21 mouse cellular contexts compared by ENCODE assay signal in genomic region chr4:136078649-136079048, GRCm38 (mm10). TPM values are rescaled to one million over a fixed set of nuclear protein-coding genes. Genes with fewer than 3 reads are reported as not detected.
A peak's percentile ranks its signal among the peaks of the same experiment; 100 is the strongest.
DNase-seq lines count a peak whose midpoint lies in the region; ATAC-seq lines count a peak whose summit lies in the region.
"Had no signal": no experiment of that assay in that cellular context is flagged by ENCODE, and none has a peak within 500 bp of the region (broad histone marks: within the 10 kb centered on the region; RNA-seq: fewer than 3 reads in every experiment).

No protein-coding gene starts in this region.

- no peaks in the 10 kb centered on the region for H3K36me3 ChIP-seq in lung, embryonic 15.5 days
- H3K36me3 ChIP-seq in midbrain, embryonic 10.5 days = no peaks in the 10 kb centered on the region
- no peaks in the 10 kb centered on the region for H3K36me3 ChIP-seq in midbrain, embryonic 11.5 days (ENCODE audit: control insufficient read depth, insufficient read depth, low read length)
- H3K36me3 ChIP-seq: embryonic facial prominence, embryonic 13.5 days; embryonic facial prominence, embryonic 15.5 days; forebrain, embryonic 10.5 days; forebrain, embryonic 12.5 days had no signal

- H3K9me3 ChIP-seq in lung, embryonic 15.5 days = no peaks in the 10 kb centered on the region
- H3K9me3 ChIP-seq in midbrain, embryonic 10.5 days (replicated peaks) = no peaks in the 10 kb centered on the region
- H3K9me3 ChIP-seq in midbrain, embryonic 11.5 days (ENCODE audit: control insufficient read depth, low read length) = no peaks in the 10 kb centered on the region
- H3K9me3 ChIP-seq: embryonic facial prominence, embryonic 13.5 days; embryonic facial prominence, embryonic 15.5 days; forebrain, embryonic 10.5 days; forebrain, embryonic 12.5 days had no signal

- no peak overlapping the region for H3K4me3 ChIP-seq in lung, embryonic 15.5 days
- H3K4me3 ChIP-seq in midbrain, embryonic 10.5 days = no peak overlapping the region
- no peak overlapping the region for H3K4me3 ChIP-seq in midbrain, embryonic 11.5 days (ENCODE audit: low read depth, low read length)
- H3K4me3 ChIP-seq: embryonic facial prominence, embryonic 13.5 days; embryonic facial prominence, embryonic 15.5 days; erythroblast, embryonic 14.5 days; forebrain, embryonic 10.5 days; forebrain, embryonic 12.5 days had no signal

- no peak for DNase-seq in lung, postnatal 14 days
- DNase-seq in midbrain, embryonic 10.5 days (ENCODE audit: low spot score) = no peak
- no peak for DNase-seq in midbrain, embryonic 11.5 days (ENCODE audit: low spot score, missing footprints)
- DNase-seq: adrenal gland, adult 2 months; adrenal gland, postnatal 10 days; adrenal gland, postnatal 25 days; cerebellum, adult 11 months; cerebellum, adult 18-20 months; cerebellum, adult 8-10 months; cerebellum, adult 9-11 months; cerebellum, postnatal 14 days; cerebellum, postnatal 36 days; embryo, embryonic 11 days had no signal

- H3K9ac ChIP-seq in lung, embryonic 15.5 days = no peak overlapping the region
- H3K9ac ChIP-seq in midbrain, embryonic 11.5 days (ENCODE audit: low read length) = no peak overlapping the region
- H3K9ac ChIP-seq: embryonic facial prominence, embryonic 13.5 days; embryonic facial prominence, embryonic 15.5 days; forebrain, embryonic 12.5 days had no signal

- 5% methylated on average over 2 of the region's 2 CpGs for WGBS in lung, embryonic 15.5 days
- 63% methylated on average over 2 of the region's 2 CpGs for WGBS in midbrain, embryonic 10.5 days
- 70% methylated on average over 2 of the region's 2 CpGs for WGBS in midbrain, embryonic 11.5 days

- H3K27me3 ChIP-seq in lung, embryonic 15.5 days = peaks cover 18% of the 10 kb centered on the region
- peaks cover 43% of the 10 kb centered on the region for H3K27me3 ChIP-seq in midbrain, embryonic 10.5 days (ENCODE audit: low read depth, poor library complexity, severe bottlenecking)
- H3K27me3 ChIP-seq in midbrain, embryonic 11.5 days (ENCODE audit: control insufficient read depth, insufficient read depth, low read length) = peaks cover 24% of the 10 kb centered on the region

- H3K4me2 ChIP-seq in lung, embryonic 15.5 days = no peak overlapping the region
- no peak overlapping the region for H3K4me2 ChIP-seq in midbrain, embryonic 11.5 days
- H3K4me2 ChIP-seq: embryonic facial prominence, embryonic 13.5 days; embryonic facial prominence, embryonic 15.5 days; forebrain, embryonic 12.5 days had no signal

- H3K27ac ChIP-seq in lung, embryonic 15.5 days = peak overlapping the region; percentile 39; the same call in 1 of the 2 replicates
- 0 out of 2 replicates have a peak overlapping the region, but pooled peaks have one; percentile 39 for H3K27ac ChIP-seq in midbrain, embryonic 10.5 days (replicated peaks)
- H3K27ac ChIP-seq in midbrain, embryonic 11.5 days (ENCODE audit: low read depth, low read length) = no peak overlapping the region
- H3K27ac ChIP-seq: embryonic facial prominence, embryonic 13.5 days; embryonic facial prominence, embryonic 15.5 days; forebrain, embryonic 10.5 days; forebrain, embryonic 12.5 days had no signal

- no peak for ATAC-seq in lung, embryonic 15.5 days (ENCODE audit: borderline replicate concordance, extremely low read depth, low FRiP score, low TSS enrichment)
- ATAC-seq in midbrain, embryonic 11.5 days (ENCODE audit: low FRiP score) = no peak
- ATAC-seq: forebrain, embryonic 14.5 days; forebrain, embryonic 16.5 days had no signal

- peaks cover 12% of the 10 kb centered on the region for H3K4me1 ChIP-seq in lung, embryonic 15.5 days
- peaks cover 15% of the 10 kb centered on the region for H3K4me1 ChIP-seq in midbrain, embryonic 10.5 days
- H3K4me1 ChIP-seq in midbrain, embryonic 11.5 days (ENCODE audit: control insufficient read depth, insufficient read depth, low read length) = peaks cover 6% of the 10 kb centered on the region

RNA-seq across cellular contexts. Expression of gene Rpl11, which starts 25.4 kb away (rescaled TPM):
- 476 and 482 TPM in 2 replicates for polyA plus RNA-seq in lung, embryonic 15.5 days (2015; fragmentation: Nextera tagmentation; extraction: Ambion mirVana)
- 407 and 486 TPM in 2 replicates for polyA plus RNA-seq in midbrain, embryonic 10.5 days (2016; fragmentation: Nextera tagmentation; extraction: Ambion mirVana)
- polyA plus RNA-seq in midbrain, embryonic 11.5 days (2014; fragmentation: Nextera tagmentation; extraction: Ambion mirVana) = 333 and 390 TPM in 2 replicates

RNA-seq across cellular contexts. Expression of gene Eloa, which starts 57.1 kb away (rescaled TPM):
- polyA plus RNA-seq in lung, embryonic 15.5 days (2015; fragmentation: Nextera tagmentation; extraction: Ambion mirVana) = 36.1 and 38.3 TPM in 2 replicates
- polyA plus RNA-seq in midbrain, embryonic 10.5 days (2016; fragmentation: Nextera tagmentation; extraction: Ambion mirVana) = 34.7 and 36.1 TPM in 2 replicates
- polyA plus RNA-seq in midbrain, embryonic 11.5 days (2014; fragmentation: Nextera tagmentation; extraction: Ambion mirVana) = 42.8 and 43.6 TPM in 2 replicates
